Mouse (Mus musculus): ENCODE results near the gene Cpa5. TPM values are rescaled to one million over a fixed set of nuclear protein-coding genes. Genes with fewer than 3 reads are reported as not detected.
A peak's percentile ranks its signal among the peaks of the same experiment; 100 is the strongest.

Gene Cpa5
- total RNA-seq, 2 experiments from 2014 or later, result not detected

- no peak for DNase-seq
These were observed 6.4 kb upstream of the Cpa5 start for GRCm38 (mm10) chr6:30604342-30604867.

GRCm38 (mm10) chr6:30605111-30605510, 5.7 kb upstream of the Cpa5 start:
- no peak for DNase-seq

GRCm38 (mm10) chr6:30605672-30606071, 5.1 kb upstream of the Cpa5 start:
- no peak for DNase-seq

GRCm38 (mm10) chr6:30611212-30611611, 402 bp downstream of the Cpa5 start:
- DNase-seq, result no peak

GRCm38 (mm10) chr6:30614251-30614650, 3.4 kb downstream of the Cpa5 start:
- no peak for DNase-seq

GRCm38 (mm10) chr6:30615741-30616140, 4.9 kb downstream of the Cpa5 start:
- no peak for DNase-seq

GRCm38 (mm10) chr6:30616491-30616941, 5.7 kb downstream of the Cpa5 start:
- DNase-seq, result no peak

GRCm38 (mm10) chr6:30617020-30617958, 6.5 kb downstream of the Cpa5 start:
- DNase-seq, result peak; percentile 56 to 72

- DNase-seq, result no peak
These were observed 7.3 kb downstream of the Cpa5 start for GRCm38 (mm10) chr6:30617959-30618590.

GRCm38 (mm10) chr6:30618735-30619134, 7.9 kb downstream of the Cpa5 start:
- DNase-seq, result no peak

- peak; percentile 31 to 48 for DNase-seq
These were observed 8.8 kb downstream of the Cpa5 start for GRCm38 (mm10) chr6:30619606-30620005.

- DNase-seq, result no peak
These were observed 9.8 kb downstream of the Cpa5 start for GRCm38 (mm10) chr6:30620591-30620990.

GRCm38 (mm10) chr6:30620994-30621393, 10.2 kb downstream of the Cpa5 start:
- DNase-seq, result no peak

- no peak for DNase-seq
These were observed 11.2 kb downstream of the Cpa5 start for GRCm38 (mm10) chr6:30621986-30622389.

GRCm38 (mm10) chr6:30624763-30625162, 14.0 kb downstream of the Cpa5 start:
- DNase-seq, result no peak

- no peak for DNase-seq
These were observed 17.3 kb downstream of the Cpa5 start for GRCm38 (mm10) chr6:30628152-30628551.

- DNase-seq, result no peak
These were observed 19.2 kb downstream of the Cpa5 start for GRCm38 (mm10) chr6:30629989-30630388.

- DNase-seq, result no peak
These were observed 24.6 kb downstream of the Cpa5 start for GRCm38 (mm10) chr6:30635361-30635862.

- no peak for DNase-seq
These were observed 25.5 kb downstream of the Cpa5 start for GRCm38 (mm10) chr6:30636186-30636842.

GRCm38 (mm10) chr6:30638674-30639268, 28.0 kb downstream of the Cpa5 start, which contains the start of gene Cpa1:
Cpa1 (plus strand) TSS chr6:30639218.
- no peak for DNase-seq

- no peak for DNase-seq
These were observed 33.1 kb downstream of the Cpa5 start for GRCm38 (mm10) chr6:30643694-30644460.
